Mouse (Mus musculus) testis, adult 2 months (tissue): Measurements from ENCODE around the gene Tlr8.

Experiments used
- CTCF ChIP-seq: fragments of 200-500 bp; IDR thresholded peaks from 2 replicates; pipeline ENCODE4 v1.5.1; 2012; ENCODE audit warnings: low read depth, mild to moderate bottlenecking, inconsistent platforms, low read length, moderate library complexity; ENCODE audit not compliant: control insufficient read depth, insufficient read depth, insufficient replicate concordance
- POLR2A ChIP-seq: fragments of 200-500 bp; IDR thresholded peaks from 2 replicates; pipeline ENCODE4 v1.6.1; 2012; ENCODE audit warnings: low read depth, mild to moderate bottlenecking, inconsistent platforms, low read length, moderate library complexity; ENCODE audit not compliant: control insufficient read depth

DNA sequence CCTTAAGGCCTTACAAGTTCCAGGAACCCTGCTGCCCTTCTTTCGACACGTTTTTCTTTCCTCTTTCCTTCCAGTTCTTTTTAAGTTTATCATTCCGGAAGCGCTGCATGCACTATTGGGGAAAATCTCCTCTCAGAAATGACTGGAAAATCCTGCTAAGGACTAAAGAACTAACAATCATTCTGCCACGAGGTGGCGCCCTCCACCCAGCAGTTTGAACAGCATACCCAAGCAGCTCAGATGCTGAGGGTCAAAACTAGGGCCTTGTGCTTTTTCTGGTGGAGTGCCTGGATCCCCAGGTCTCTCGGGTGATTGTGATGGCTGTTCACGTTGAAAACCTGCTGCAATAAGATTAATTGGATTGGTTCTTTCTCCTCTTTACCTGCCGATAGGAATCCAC, 12.8 kb upstream of the Tlr8 start:
- TF ChIP-seq POLR2A (no peak), CTCF (peak; percentile 55; the same call in 1 of the 2 replicates)
